Mouse (Mus musculus) hindbrain, postnatal 0 days (tissue): ENCODE measurements at regions not wholly inside any gene's neighbourhood (a gene's known extent, or its start where the extent isn't known, plus 50 kb on each side); places are given as distances from the start of the nearest gene placed in this dataset.

Source experiments
- ATAC-seq: fragments of 200-750 bp; cut with Nextera tagmentation; 2 replicates; pipeline ENCODE4 v1.8.0; 2017; ENCODE audit warnings: mild to moderate bottlenecking, moderate TSS enrichment, moderate library complexity
- DNase-seq: peaks from one replicate; pipeline ENCODE4 v3.0.0-alpha.2; 2015; ENCODE audit warnings: low spot score
- H3K27ac ChIP-seq: fragments of 300-500 bp; sonication (generic); 2 replicates; pipeline ENCODE4 v1.5.1; 2014; ENCODE audit warnings: mild to moderate bottlenecking
- H3K27me3 ChIP-seq: fragments of 300-500 bp; sonication (generic); 2 replicates; pipeline ENCODE4 v1.6.1; 2014; ENCODE audit warnings: low read length, mixed read lengths; ENCODE audit not compliant: insufficient read depth
- H3K36me3 ChIP-seq: fragments of 300-500 bp; sonication (generic); 2 replicates; pipeline ENCODE4 v1.6.1; 2014; ENCODE audit warnings: low read length, mixed read lengths; ENCODE audit not compliant: insufficient read depth
- H3K4me1 ChIP-seq: fragments of 300-500 bp; sonication (generic); 2 replicates; pipeline ENCODE4 v1.6.1; 2014; ENCODE audit warnings: antibody characterized with exemption, low read length, mixed read lengths; ENCODE audit not compliant: insufficient read depth
- H3K4me2 ChIP-seq: fragments of 300-500 bp; sonication (generic); 2 replicates; pipeline ENCODE4 v1.6.1; 2014; ENCODE audit warnings: low read depth, mild to moderate bottlenecking, low read length, moderate library complexity, mixed read lengths
- H3K4me3 ChIP-seq: fragments of 300-500 bp; sonication (generic); 2 replicates; pipeline ENCODE4 v1.5.1; 2014; ENCODE audit warnings: low read length
- H3K9ac ChIP-seq: fragments of 300-500 bp; sonication (generic); replicated peaks from 2 replicates; pipeline ENCODE4 v1.6.1; 2014; ENCODE audit warnings: mild to moderate bottlenecking, low read length, moderate library complexity, mixed read lengths
- H3K9me3 ChIP-seq: fragments of 300-500 bp; sonication (generic); 2 replicates; pipeline ENCODE4 v1.6.1; 2016; ENCODE audit warnings: low read length, mixed read lengths
- CTCF ChIP-seq: IDR thresholded peaks from 2 replicates; pipeline ENCODE4 v1.5.1; 2016; ENCODE audit warnings: antibody characterized with exemption, control low read depth, low read depth
- WGBS: fragments of 180-500 bp; shearing (Covaris S2); extraction: QIAGEN DNeasy Blood & Tissue Kit; methylation state at CpG from one replicate; pipeline ENCODE4 v1.1.7; 2014; 5-methylcytosine and 5-hydroxymethylcytosine counted together

GRCm38 (mm10) chr1:183573621-183574585, 155.9 kb downstream of the Hhipl2 start:
- no peaks in the 10 kb centered on the region for H3K9me3 ChIP-seq
- TF ChIP-seq CTCF, result no peak

GRCm38 (mm10) chr1:183584861-183585260, 166.8 kb downstream of the Hhipl2 start:
- TF ChIP-seq CTCF, result no peak
- no peaks in the 10 kb centered on the region for H3K9me3 ChIP-seq
- 67% methylated on average over 6 of the region's 6 CpGs for WGBS
- H3K27ac ChIP-seq, result no peak overlapping the region
- no peak overlapping the region for H3K4me3 ChIP-seq
- H3K36me3 ChIP-seq, result no peaks in the 10 kb centered on the region
- H3K4me1 ChIP-seq, result no peaks in the 10 kb centered on the region
- no peak for ATAC-seq
- no peak overlapping the region for H3K9ac ChIP-seq
- DNase-seq, result no peak
- no peak overlapping the region for H3K4me2 ChIP-seq
- no peaks in the 10 kb centered on the region for H3K27me3 ChIP-seq

More at GRCm38 (mm10) chr1:183573621-183574585, 155.9 kb downstream of the Hhipl2 start:
- 66% methylated on average over 10 of the region's 10 CpGs for WGBS
- ATAC-seq (no peak), DNase-seq (no peak)
- Histone ChIP-seq H3K27ac (no peak overlapping the region), H3K36me3 (no peaks in the 10 kb centered on the region), H3K4me3 (no peak overlapping the region), H3K4me2 (no peak overlapping the region), H3K27me3 (no peaks in the 10 kb centered on the region), H3K9ac (no peak overlapping the region), H3K4me1 (no peaks in the 10 kb centered on the region)

- no peak for ATAC-seq
- 79% methylated on average over 4 of the region's 4 CpGs for WGBS
- no peaks in the 10 kb centered on the region for H3K4me1 ChIP-seq
- peak; percentile 9 for DNase-seq
- TF ChIP-seq CTCF, result no peak
- H3K27me3 ChIP-seq, result no peaks in the 10 kb centered on the region
- no peak overlapping the region for H3K4me2 ChIP-seq
- no peak overlapping the region for H3K9ac ChIP-seq
- H3K4me3 ChIP-seq, result no peak overlapping the region
- H3K36me3 ChIP-seq, result no peaks in the 10 kb centered on the region
- H3K27ac ChIP-seq, result no peak overlapping the region
- no peaks in the 10 kb centered on the region for H3K9me3 ChIP-seq
These were observed 168.4 kb downstream of the Hhipl2 start for GRCm38 (mm10) chr1:183586406-183586805.

- H3K4me2 ChIP-seq, result no peak overlapping the region
- WGBS, result 55% methylated on average over 5 of the region's 5 CpGs
- H3K9ac ChIP-seq, result no peak overlapping the region
- H3K36me3 ChIP-seq, result no peaks in the 10 kb centered on the region
- no peaks in the 10 kb centered on the region for H3K27me3 ChIP-seq
- DNase-seq, result no peak
- H3K9me3 ChIP-seq, result no peaks in the 10 kb centered on the region
- no peaks in the 10 kb centered on the region for H3K4me1 ChIP-seq
- ATAC-seq, result no peak
- no peak overlapping the region for H3K27ac ChIP-seq
- H3K4me3 ChIP-seq, result no peak overlapping the region
- TF ChIP-seq CTCF, result no peak
These were observed 177.3 kb downstream of the Hhipl2 start for GRCm38 (mm10) chr1:183595306-183595705.

- H3K4me2 ChIP-seq, result no peak overlapping the region
- DNase-seq (no peak), ATAC-seq (no peak)
- no peaks in the 10 kb centered on the region for H3K27me3 ChIP-seq
- no peaks in the 10 kb centered on the region for H3K9me3 ChIP-seq
- TF ChIP-seq CTCF, result no peak
- no peak overlapping the region for H3K27ac ChIP-seq
- H3K36me3 ChIP-seq, result no peaks in the 10 kb centered on the region
- no peak overlapping the region for H3K4me3 ChIP-seq
- WGBS, result 79% methylated on average over 8 of the region's 8 CpGs
- H3K9ac ChIP-seq, result no peak overlapping the region
- no peaks in the 10 kb centered on the region for H3K4me1 ChIP-seq
These were observed 182.5 kb downstream of the Hhipl2 start for GRCm38 (mm10) chr1:183600466-183600865.

GRCm38 (mm10) chr1:183611966-183612694, 194.1 kb downstream of the Hhipl2 start:
- H3K4me1 ChIP-seq, result no peaks in the 10 kb centered on the region
- DNase-seq (no peak), ATAC-seq (no peak)
- WGBS, result 61% methylated on average over 8 of the region's 8 CpGs
- H3K27ac ChIP-seq, result no peak overlapping the region
- no peaks in the 10 kb centered on the region for H3K9me3 ChIP-seq
- H3K27me3 ChIP-seq, result no peaks in the 10 kb centered on the region
- TF ChIP-seq CTCF, result no peak
- no peak overlapping the region for H3K4me2 ChIP-seq
- no peaks in the 10 kb centered on the region for H3K36me3 ChIP-seq
- no peak overlapping the region for H3K9ac ChIP-seq
- H3K4me3 ChIP-seq, result no peak overlapping the region
